ENCODE assay signal across 27 mouse cellular contexts in the genomic region with DNA sequence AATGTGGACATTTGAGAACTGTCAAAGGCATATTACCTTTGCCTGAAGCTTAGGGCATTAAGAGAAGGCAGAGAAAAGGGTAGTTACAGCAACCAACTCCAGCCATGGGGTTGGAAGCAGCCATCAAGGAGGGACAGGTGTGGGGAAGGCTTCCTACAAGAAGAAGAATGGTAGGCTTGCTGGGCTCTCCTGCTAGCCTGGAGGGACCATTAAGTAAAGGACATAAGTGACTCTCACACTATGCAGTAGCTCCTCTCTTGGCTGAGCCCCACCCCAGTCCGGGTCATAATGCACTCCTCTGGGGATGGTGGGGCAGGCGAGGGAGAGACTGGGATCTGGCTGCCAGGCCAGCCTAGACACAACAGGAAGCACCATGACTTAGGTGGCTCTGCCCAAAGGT. TPM values are rescaled to one million over a fixed set of nuclear protein-coding genes. Genes with fewer than 3 reads are reported as not detected.
DNase-seq lines count a peak whose midpoint lies in the region; ATAC-seq and TF ChIP-seq lines count a peak whose summit lies in the region.
"Had no signal": no experiment of that assay in that cellular context is flagged by ENCODE, and none has a peak within 500 bp of the region (broad histone marks: within the 10 kb centered on the region; RNA-seq: fewer than 3 reads in every experiment).

A gene (plus strand): TSS at position 301 of the 400 bp plus-strand sequence.

- H3K36me3 ChIP-seq in heart, embryonic 10.5 days, result no peaks in the 10 kb centered on the region
- H3K36me3 ChIP-seq in hindbrain, embryonic 10.5 days, result no peaks in the 10 kb centered on the region
- H3K36me3 ChIP-seq in hindbrain, postnatal 0 days (ENCODE audit: insufficient read depth, low read length), result no peaks in the 10 kb centered on the region
- H3K36me3 ChIP-seq in lung, embryonic 15.5 days, result no peaks in the 10 kb centered on the region
- no peaks in the 10 kb centered on the region for H3K36me3 ChIP-seq in embryonic facial prominence, embryonic 13.5 days
- H3K36me3 ChIP-seq: forebrain, embryonic 15.5 days had no signal

- H3K27ac ChIP-seq in heart, embryonic 10.5 days, result no peak within 1 kb of the TSS
- H3K27ac ChIP-seq in hindbrain, embryonic 10.5 days, result peak within 1 kb of the TSS; percentile 23; the same call in 1 of the 2 replicates
- H3K27ac ChIP-seq in hindbrain, postnatal 0 days, result no peak within 1 kb of the TSS
- H3K27ac ChIP-seq in lung, embryonic 15.5 days, result no peak within 1 kb of the TSS
- H3K27ac ChIP-seq in embryonic facial prominence, embryonic 13.5 days, result no peak within 1 kb of the TSS
- H3K27ac ChIP-seq: forebrain, embryonic 13.5 days; forebrain, embryonic 15.5 days had no signal

- H3K4me1 ChIP-seq in heart, embryonic 10.5 days, result peaks cover under 1% of the 10 kb centered on the region; the same call in 1 of the 2 replicates
- peaks cover 18% of the 10 kb centered on the region for H3K4me1 ChIP-seq in hindbrain, embryonic 10.5 days (replicated peaks)
- H3K4me1 ChIP-seq in hindbrain, postnatal 0 days (ENCODE audit: insufficient read depth, low read length), result 0 out of 2 replicates have a peak, but pooled peaks cover 3% of the 10 kb centered on the region
- H3K4me1 ChIP-seq in lung, embryonic 15.5 days, result no peaks in the 10 kb centered on the region
- peaks cover 20% of the 10 kb centered on the region for H3K4me1 ChIP-seq in embryonic facial prominence, embryonic 13.5 days
- H3K4me1 ChIP-seq: forebrain, embryonic 15.5 days had no signal

- DNase-seq in heart, embryonic 10.5 days (ENCODE audit: low spot score), result peak; percentile 31
- DNase-seq in heart, postnatal 10 days, result no peak
- no peak for DNase-seq in hindbrain, embryonic 10.5 days (ENCODE audit: low spot score)
- DNase-seq in hindbrain, postnatal 0 days (ENCODE audit: low spot score), result no peak
- no peak for DNase-seq in lung, adult 18-20 months
- DNase-seq in gastrocnemius, postnatal 10 days, result no peak
- DNase-seq: adrenal gland, adult 2 months; adrenal gland, postnatal 10 days; adrenal gland, postnatal 25 days; cerebellum, adult 11 months; cerebellum, adult 18-20 months; cerebellum, adult 8-10 months; cerebellum, adult 9-11 months; cerebellum, postnatal 14 days; embryo, embryonic 11 days; forebrain, postnatal 0 days had no signal

- no peak within 1 kb of the TSS for H3K9ac ChIP-seq in hindbrain, postnatal 0 days (replicated peaks; ENCODE audit: low read length)
- H3K9ac ChIP-seq in lung, embryonic 15.5 days, result no peak within 1 kb of the TSS
- H3K9ac ChIP-seq in embryonic facial prominence, embryonic 13.5 days, result 0 out of 2 replicates have a peak within 1 kb of the TSS, but pooled peaks have one; percentile 6
- H3K9ac ChIP-seq: forebrain, embryonic 13.5 days; forebrain, embryonic 15.5 days; forebrain, postnatal 0 days had no signal

- H3K9me3 ChIP-seq in heart, embryonic 10.5 days, result no peaks in the 10 kb centered on the region
- no peaks in the 10 kb centered on the region for H3K9me3 ChIP-seq in hindbrain, embryonic 10.5 days
- no peaks in the 10 kb centered on the region for H3K9me3 ChIP-seq in hindbrain, postnatal 0 days (ENCODE audit: low read length)
- H3K9me3 ChIP-seq in lung, embryonic 15.5 days, result no peaks in the 10 kb centered on the region
- H3K9me3 ChIP-seq in embryonic facial prominence, embryonic 13.5 days, result no peaks in the 10 kb centered on the region
- H3K9me3 ChIP-seq: forebrain, embryonic 13.5 days; forebrain, embryonic 15.5 days had no signal

- ATAC-seq in hindbrain, postnatal 0 days, result no peak
- 0 out of 2 replicates have a peak, but pooled peaks have one; percentile 32 for ATAC-seq in lung, embryonic 15.5 days (ENCODE audit: borderline replicate concordance, extremely low read depth, low FRiP score, low TSS enrichment)
- ATAC-seq in embryonic facial prominence, embryonic 13.5 days (ENCODE audit: insufficient number of reproducible peaks, insufficient read depth, low FRiP score, low TSS enrichment, low read depth), result no peak
- ATAC-seq: forebrain, embryonic 13.5 days; forebrain, embryonic 15.5 days; forebrain, postnatal 0 days had no signal

- 76% methylated on average over 2 of the region's 2 CpGs for WGBS in heart, embryonic 10.5 days
- 83% methylated on average over 2 of the region's 2 CpGs for WGBS in hindbrain, embryonic 10.5 days
- 87% methylated on average over 2 of the region's 2 CpGs for WGBS in hindbrain, postnatal 0 days
- 85% methylated on average over 2 of the region's 2 CpGs for WGBS in lung, embryonic 15.5 days
- 77% methylated on average over 2 of the region's 2 CpGs for WGBS in embryonic facial prominence, embryonic 13.5 days

- H3K4me3 ChIP-seq in heart, embryonic 10.5 days, result no peak within 1 kb of the TSS
- H3K4me3 ChIP-seq in hindbrain, embryonic 10.5 days, result no peak within 1 kb of the TSS
- no peak within 1 kb of the TSS for H3K4me3 ChIP-seq in hindbrain, postnatal 0 days (ENCODE audit: low read length)
- no peak within 1 kb of the TSS for H3K4me3 ChIP-seq in lung, embryonic 15.5 days
- no peak within 1 kb of the TSS for H3K4me3 ChIP-seq in embryonic facial prominence, embryonic 13.5 days
- H3K4me3 ChIP-seq: forebrain, embryonic 13.5 days; forebrain, embryonic 15.5 days had no signal

- peaks cover 14% of the 10 kb centered on the region for H3K27me3 ChIP-seq in heart, embryonic 10.5 days (ENCODE audit: insufficient read depth, poor library complexity, severe bottlenecking)
- H3K27me3 ChIP-seq in hindbrain, embryonic 10.5 days (ENCODE audit: insufficient read depth, poor library complexity, severe bottlenecking), result peaks cover 13% of the 10 kb centered on the region
- no peaks in the 10 kb centered on the region for H3K27me3 ChIP-seq in hindbrain, postnatal 0 days (ENCODE audit: insufficient read depth, low read length)
- no peaks in the 10 kb centered on the region for H3K27me3 ChIP-seq in lung, embryonic 15.5 days
- H3K27me3 ChIP-seq in embryonic facial prominence, embryonic 13.5 days, result no peaks in the 10 kb centered on the region; the same call in 1 of the 2 replicates
- H3K27me3 ChIP-seq: forebrain, embryonic 15.5 days had no signal

- H3K4me2 ChIP-seq in hindbrain, postnatal 0 days (ENCODE audit: low read depth, low read length), result no peak within 1 kb of the TSS
- no peak within 1 kb of the TSS for H3K4me2 ChIP-seq in lung, embryonic 15.5 days
- no peak within 1 kb of the TSS for H3K4me2 ChIP-seq in embryonic facial prominence, embryonic 13.5 days
- H3K4me2 ChIP-seq: forebrain, embryonic 13.5 days; forebrain, embryonic 15.5 days had no signal

- intact Hi-C loops in heart, postnatal 10 days (cut with DNase I), result no loop called here

- no peak for TF ChIP-seq CTCF in hindbrain, postnatal 0 days (IDR thresholded peaks at IDR 0.05; ENCODE audit: low read depth)

RNA-seq across cellular contexts. Expression of the gene that starts here (rescaled TPM):
- not detected in 2 replicates for polyA plus RNA-seq in heart, embryonic 10.5 days (2016; fragmentation: Nextera tagmentation; extraction: Ambion mirVana)
- total RNA-seq in heart, postnatal 10 days (2021), result not detected
- not detected in 2 replicates for polyA plus RNA-seq in hindbrain, embryonic 10.5 days (2016; fragmentation: Nextera tagmentation; extraction: Ambion mirVana)
- total RNA-seq in hindbrain, postnatal 0 days (2014; rRNA removed), result not detected in 2 replicates
- polyA plus RNA-seq in hindbrain, postnatal 0 days (2015; fragmentation: Nextera tagmentation; extraction: Ambion mirVana), result not detected in 2 replicates
- polyA plus RNA-seq in lung, embryonic 15.5 days (2015; fragmentation: Nextera tagmentation; extraction: Ambion mirVana), result not detected in 2 replicates
- 0.32 TPM in 1 of 2 replicates, not detected in the other for polyA plus RNA-seq in embryonic facial prominence, embryonic 13.5 days (2015; fragmentation: Nextera tagmentation; extraction: Ambion mirVana)
- total RNA-seq in gastrocnemius, postnatal 10 days (2021), result not detected
- total RNA-seq: adrenal gland, adult 2 months; adrenal gland, postnatal 10 days; adrenal gland, postnatal 25 days; adrenal gland, postnatal 4 days; common myeloid progenitor, adult 5-6 weeks; ES-E14; forebrain, postnatal 0 days; MEL had no signal
- polyA plus RNA-seq: adrenal gland, adult 2 months; brain, embryonic 14.5 days; embryonic facial prominence, embryonic 14.5 days; forebrain, embryonic 11.5 days; forebrain, embryonic 13.5 days; forebrain, embryonic 15.5 days had no signal

Comparison
In these comparisons a context has a peak if more than half of its experiments do, and no peak if none do; other contexts are left out.
1. Peak in DNase-seq in heart, embryonic 10.5 days; RNA of the gene not detected or under 1 TPM.
2. Peak in ATAC-seq in lung, embryonic 15.5 days; RNA of the gene not detected or under 1 TPM.